ENCODE assay signal across 17 mouse cellular contexts in the genomic region with DNA sequence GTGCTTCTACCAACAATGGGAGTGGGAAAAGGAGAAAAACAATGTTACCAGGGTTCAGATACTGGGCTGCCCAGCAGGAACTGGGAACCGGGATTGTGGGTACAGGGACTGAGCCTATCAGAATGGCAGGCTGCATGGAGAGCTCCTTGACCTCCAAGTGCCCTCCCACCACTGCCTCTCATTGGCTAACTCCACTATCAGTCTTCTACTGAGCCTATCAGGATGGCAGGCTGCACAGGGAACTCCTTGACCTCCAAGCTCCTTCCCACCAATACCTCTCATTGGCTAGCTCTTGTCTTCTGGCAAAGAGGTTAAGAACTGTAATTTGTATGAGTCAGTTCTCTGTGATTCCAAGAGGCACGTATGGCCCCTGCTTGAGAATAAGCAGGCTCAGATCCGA.
DNase-seq lines count a peak whose midpoint lies in the region.
"Had no signal": no experiment of that assay in that cellular context is flagged by ENCODE, and none has a peak within 500 bp of the region (broad histone marks: within the 10 kb centered on the region; RNA-seq: fewer than 3 reads in every experiment).

No protein-coding gene starts in this region.

- DNase-seq in ES-CJ7 (ENCODE audit: low read depth, low spot score) = peak; percentile 80
- peak; percentile 9 for DNase-seq in MEL-GATA-1-ER (ENCODE audit: extremely low read depth, low read depth)
- peak; percentile 21 for DNase-seq in embryo, embryonic 10.5 days (ENCODE audit: low spot score)
- peak; percentile 14 for DNase-seq in retina, postnatal 1 day
- no peak for DNase-seq in left cerebral cortex, adult 18-20 months (ENCODE audit: low spot score in 2 of 2)
- no peak for DNase-seq in left cerebral cortex, postnatal 10 days (ENCODE audit: extremely low spot score in 1 of 2, low spot score in 2 of 2)
- no peak for DNase-seq in heart, adult 18-20 months
- DNase-seq: adrenal gland, adult 2 months; cerebellum, adult 11 months; cerebellum, adult 9-11 months; gastrocnemius, postnatal 14 days; heart, postnatal 4 days; kidney, adult 9 months; kidney, postnatal 14 days; lung, embryonic 14.5 days; thymus, adult 2 months; thymus, postnatal 4 days had no signal

- intact Hi-C loops in left cerebral cortex, postnatal 10 days (cut with DNase I) = no loop called here

Comparison
In these comparisons a context has a peak if more than half of its experiments do, and no peak if none do; other contexts are left out.
1. DNase-seq: peak in ES-CJ7 (single experiment), MEL-GATA-1-ER (single experiment), embryo, embryonic 10.5 days (single experiment) and retina, postnatal 1 day (single experiment); none in left cerebral cortex, adult 18-20 months (0 of 2), left cerebral cortex, postnatal 10 days (0 of 2) and heart, adult 18-20 months (0 of 2).